In genomic region chr9:108339886-108340257, GRCm38 (mm10) we compare ENCODE assay signal across 8 mouse cellular contexts. TPM values are rescaled to one million over a fixed set of nuclear protein-coding genes. Genes with fewer than 3 reads are reported as not detected.
DNase-seq lines count a peak whose midpoint lies in the region; ATAC-seq and TF ChIP-seq lines count a peak whose summit lies in the region.

No protein-coding gene starts in this region.

- H3K27me3 ChIP-seq in heart, adult 2 months (ENCODE audit: control insufficient read depth, insufficient read depth, low read length): no peaks in the 10 kb centered on the region
- no peaks in the 10 kb centered on the region for H3K27me3 ChIP-seq in kidney, postnatal 0 days (ENCODE audit: insufficient read depth, low read length)
- H3K27me3 ChIP-seq in midbrain, embryonic 10.5 days (ENCODE audit: low read depth, poor library complexity, severe bottlenecking): no peaks in the 10 kb centered on the region

- H3K4me3 ChIP-seq in heart, adult 2 months: peak overlapping the region; percentile 65
- peak overlapping the region; percentile 62 for H3K4me3 ChIP-seq in kidney, postnatal 0 days (replicated peaks; ENCODE audit: low read depth, low read length)
- peak overlapping the region; percentile 77 for H3K4me3 ChIP-seq in midbrain, embryonic 10.5 days

- no peaks in the 10 kb centered on the region for H3K9me3 ChIP-seq in kidney, postnatal 0 days (replicated peaks; ENCODE audit: low read length)
- no peaks in the 10 kb centered on the region for H3K9me3 ChIP-seq in midbrain, embryonic 10.5 days (replicated peaks)

- TF ChIP-seq CTCF in heart, adult 2 months (IDR thresholded peaks at IDR 0.05): no peak
- no peak for TF ChIP-seq CTCF in kidney, postnatal 0 days (IDR thresholded peaks at IDR 0.05; ENCODE audit: low read depth)

- no peak for TF ChIP-seq POLR2A in heart, adult 2 months (IDR thresholded peaks at IDR 0.05; ENCODE audit: insufficient read depth, low read depth, low read length)

- peaks cover 12% of the 10 kb centered on the region for H3K4me1 ChIP-seq in heart, adult 2 months (ENCODE audit: control insufficient read depth, insufficient read depth, low read length)
- peaks cover 21% of the 10 kb centered on the region for H3K4me1 ChIP-seq in kidney, postnatal 0 days (replicated peaks; ENCODE audit: insufficient read depth, low read length)
- peaks cover 38% of the 10 kb centered on the region for H3K4me1 ChIP-seq in midbrain, embryonic 10.5 days

- peaks cover 10% of the 10 kb centered on the region for H3K36me3 ChIP-seq in heart, adult 2 months (ENCODE audit: control insufficient read depth, insufficient read depth, low read length)
- H3K36me3 ChIP-seq in kidney, postnatal 0 days (ENCODE audit: insufficient read depth, low read length): peaks cover 12% of the 10 kb centered on the region
- peaks cover 31% of the 10 kb centered on the region for H3K36me3 ChIP-seq in midbrain, embryonic 10.5 days

- peak overlapping the region; percentile 79 for H3K4me2 ChIP-seq in kidney, postnatal 0 days (ENCODE audit: low read length)

- intact Hi-C loops in left cerebral cortex, postnatal 4 days (cut with DNase I): no loop called here
- intact Hi-C loops in left cerebral cortex, postnatal 25 days (cut with DNase I): no loop called here
- intact Hi-C loops in heart, adult 2 months (cut with DNase I): loop anchor here (1.0 to 2.0 kb wide), 2 partner anchors 7 to 31 kb away; partner anchors contain the start of gene Usp4

- no peak for ATAC-seq in kidney, postnatal 0 days (replicated peaks; ENCODE audit: low FRiP score, low read depth)

- DNase-seq in left cerebral cortex, postnatal 4 days: peak; percentile 12
- DNase-seq in left cerebral cortex, postnatal 25 days (ENCODE audit: low spot score in 2 of 2): no peak
- DNase-seq in c-Kit-positive CD71-positive TER-119-positive erythroid progenitor cells, embryonic 14.5 days (ENCODE audit: low spot score): peak; percentile 54
- peak; percentile 45 to 46 for DNase-seq in heart, adult 2 months
- DNase-seq in kidney, postnatal 0 days (ENCODE audit: low spot score): peak; percentile 17
- peak; percentile 34 for DNase-seq in midbrain, embryonic 10.5 days (ENCODE audit: low spot score)
- DNase-seq in thymus, postnatal 25 days: peak; percentile 35
- DNase-seq in B cell, adult 2 months: no peak

- peak overlapping the region; percentile 90 for H3K9ac ChIP-seq in heart, adult 2 months (ENCODE audit: low read depth, low read length)
- peak overlapping the region; percentile 83 for H3K9ac ChIP-seq in kidney, postnatal 0 days (ENCODE audit: low read depth, low read length)

- no peak for TF ChIP-seq EP300 in heart, adult 2 months (IDR thresholded peaks at IDR 0.05; ENCODE audit: insufficient read depth, low read depth, low read length)

- no peaks in the 10 kb centered on the region for H3K79me2 ChIP-seq in heart, adult 2 months (replicated peaks; ENCODE audit: control insufficient read depth, insufficient read depth, low read length)

- 14% methylated on average over 20 of the region's 20 CpGs for WGBS in heart, adult 2 months
- 11% methylated on average over 20 of the region's 20 CpGs for WGBS in kidney, postnatal 0 days
- WGBS in midbrain, embryonic 10.5 days: 17% methylated on average over 20 of the region's 20 CpGs

- H3K27ac ChIP-seq in heart, adult 2 months: peak overlapping the region; percentile 96
- peak overlapping the region; percentile 98 for H3K27ac ChIP-seq in kidney, postnatal 0 days
- peak overlapping the region; percentile 91 for H3K27ac ChIP-seq in midbrain, embryonic 10.5 days (replicated peaks)

RNA-seq across cellular contexts. Expression of gene Gpx1, which starts 1.2 kb away (rescaled TPM):
- total RNA-seq in left cerebral cortex, postnatal 4 days (2021): 100 to 1,000 TPM; 113 to 116 TPM
- 100 to 1,000 TPM; 104 to 106 TPM for total RNA-seq in left cerebral cortex, postnatal 25 days (2021)
- 100 to 1,000 TPM in 1 of 2 experiments, 10 to 100 TPM in 1; 92.2 to 130 TPM for total RNA-seq in heart, adult 2 months (2021)
- 212 and 327 TPM in 2 replicates for polyA plus RNA-seq in heart, adult 2 months (2012; rRNA removed)
- polyA plus RNA-seq in kidney, postnatal 0 days (2015; fragmentation: Nextera tagmentation; extraction: Ambion mirVana): 1,215 and 1,273 TPM in 2 replicates
- polyA plus RNA-seq in midbrain, embryonic 10.5 days (2016; fragmentation: Nextera tagmentation; extraction: Ambion mirVana): 767 and 792 TPM in 2 replicates

RNA-seq across cellular contexts. Expression of gene Usp4, which starts 7.8 kb away (rescaled TPM):
- 100 to 1,000 TPM; 142 to 150 TPM for total RNA-seq in left cerebral cortex, postnatal 4 days (2021)
- 100 to 1,000 TPM; 117 TPM for total RNA-seq in left cerebral cortex, postnatal 25 days (2021)
- 10 to 100 TPM; 66.1 to 74.8 TPM for total RNA-seq in heart, adult 2 months (2021)
- 52.7 and 68.6 TPM in 2 replicates for polyA plus RNA-seq in heart, adult 2 months (2012; rRNA removed)
- polyA plus RNA-seq in kidney, postnatal 0 days (2015; fragmentation: Nextera tagmentation; extraction: Ambion mirVana): 64.0 and 79.9 TPM in 2 replicates
- polyA plus RNA-seq in midbrain, embryonic 10.5 days (2016; fragmentation: Nextera tagmentation; extraction: Ambion mirVana): 119 and 140 TPM in 2 replicates

RNA-seq across cellular contexts. Expression of gene Tcta, which starts 33.9 kb away (rescaled TPM):
- total RNA-seq in left cerebral cortex, postnatal 4 days (2021): 10 to 100 TPM; 30.0 to 35.6 TPM
- total RNA-seq in left cerebral cortex, postnatal 25 days (2021): 10 to 100 TPM; 33.2 to 34.6 TPM
- 10 to 100 TPM; 50.5 to 52.8 TPM for total RNA-seq in heart, adult 2 months (2021)
- polyA plus RNA-seq in heart, adult 2 months (2012; rRNA removed): 64.8 and 82.4 TPM in 2 replicates
- 47.5 and 49.0 TPM in 2 replicates for polyA plus RNA-seq in kidney, postnatal 0 days (2015; fragmentation: Nextera tagmentation; extraction: Ambion mirVana)
- polyA plus RNA-seq in midbrain, embryonic 10.5 days (2016; fragmentation: Nextera tagmentation; extraction: Ambion mirVana): 17.8 and 26.2 TPM in 2 replicates

RNA-seq across cellular contexts. Expression of gene Rhoa, which starts 33.9 kb away (rescaled TPM):
- 100 to 1,000 TPM; 191 to 205 TPM for total RNA-seq in left cerebral cortex, postnatal 4 days (2021)
- 100 to 1,000 TPM; 165 to 175 TPM for total RNA-seq in left cerebral cortex, postnatal 25 days (2021)
- total RNA-seq in heart, adult 2 months (2021): 100 to 1,000 TPM; 216 to 234 TPM
- polyA plus RNA-seq in heart, adult 2 months (2012; rRNA removed): 110 and 266 TPM in 2 replicates
- polyA plus RNA-seq in kidney, postnatal 0 days (2015; fragmentation: Nextera tagmentation; extraction: Ambion mirVana): 448 and 489 TPM in 2 replicates
- polyA plus RNA-seq in midbrain, embryonic 10.5 days (2016; fragmentation: Nextera tagmentation; extraction: Ambion mirVana): 272 and 276 TPM in 2 replicates

RNA-seq across cellular contexts. Expression of gene Amt, which starts 43.2 kb away (rescaled TPM):
- 10 to 100 TPM; 25.0 to 26.7 TPM for total RNA-seq in left cerebral cortex, postnatal 4 days (2021)
- total RNA-seq in left cerebral cortex, postnatal 25 days (2021): 10 to 100 TPM; 31.1 to 35.0 TPM
- total RNA-seq in heart, adult 2 months (2021): 1 to 10 TPM; 4.0 to 4.6 TPM
- polyA plus RNA-seq in heart, adult 2 months (2012; rRNA removed): 4.8 and 9.2 TPM in 2 replicates
- polyA plus RNA-seq in kidney, postnatal 0 days (2015; fragmentation: Nextera tagmentation; extraction: Ambion mirVana): 50.5 and 51.2 TPM in 2 replicates
- 37.9 and 39.2 TPM in 2 replicates for polyA plus RNA-seq in midbrain, embryonic 10.5 days (2016; fragmentation: Nextera tagmentation; extraction: Ambion mirVana)

Comparison
In these comparisons a context has a peak if more than half of its experiments do, and no peak if none do; other contexts are left out.
1. DNase-seq: peak in left cerebral cortex, postnatal 4 days (single experiment), c-Kit-positive CD71-positive TER-119-positive erythroid progenitor cells, embryonic 14.5 days (single experiment), heart, adult 2 months (2 of 2), kidney, postnatal 0 days (single experiment), midbrain, embryonic 10.5 days (single experiment) and thymus, postnatal 25 days (single experiment); none in left cerebral cortex, postnatal 25 days (0 of 2) and B cell, adult 2 months (0 of 2).
2. Peak in every context shown above with its lines, with median percentiles within 50 percentile points of each other: H3K27ac ChIP-seq and H3K4me3 ChIP-seq.